Mouse (Mus musculus): Measurements from ENCODE around the gene Slc1a3. TPM values are rescaled to one million over a fixed set of nuclear protein-coding genes. Genes with fewer than 3 reads are reported as not detected.

The Slc1a3 gene
- total and polyA plus RNA-seq, 3 experiments, result 0.16 TPM; not detected in 2

DNA sequence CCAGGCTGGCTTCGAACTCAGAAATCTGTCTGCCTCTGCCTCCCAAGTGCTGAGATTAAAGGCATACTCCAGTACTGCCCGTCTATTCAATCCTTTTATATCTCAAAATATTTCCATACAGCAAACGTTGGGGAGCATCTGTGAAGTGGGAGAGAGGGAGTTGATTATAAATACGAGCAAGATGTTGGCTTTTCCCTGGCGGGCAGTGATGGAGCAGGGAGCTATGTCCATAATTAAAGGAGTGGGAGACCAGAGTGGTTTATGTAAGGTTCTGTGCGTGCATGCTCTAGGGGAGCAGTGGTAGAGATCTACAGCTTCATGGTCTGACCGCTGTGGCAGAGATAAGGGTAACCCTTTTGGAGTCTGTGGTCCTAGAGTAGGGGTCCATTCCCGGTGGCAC is 30.2 kb upstream of the Slc1a3 start:
- Histone ChIP-seq H3K27me3 (ENCODE audit: insufficient read depth, low read length) (no peaks in the 10 kb centered on the region), H3K4me1 (ENCODE audit: insufficient read depth, low read depth, low read length) (no peaks in the 10 kb centered on the region), H3K4me3 (ENCODE audit: low read depth, low read length) (no peak overlapping the region), H3K9me3 (replicated peaks) (no peaks in the 10 kb centered on the region), H3K36me3 (replicated peaks) (no peaks in the 10 kb centered on the region)
- no peak for DNase-seq (ENCODE audit: low spot score)
- ATAC-seq (ENCODE audit: extremely low read depth, insufficient number of reproducible peaks, low FRiP score, poor library complexity, severe bottlenecking), result no peak
- TF ChIP-seq CTCF (IDR thresholded peaks at IDR 0.05; ENCODE audit: low read depth, low read length) (no peak), GATA2 (IDR thresholded peaks at IDR 0.05; ENCODE audit: borderline replicate concordance, low read depth, low read length) (no peak), POLR2AphosphoS5 (IDR thresholded peaks at IDR 0.05; ENCODE audit: insufficient replicate concordance, low read depth, low read length) (no peak), GATA1 (IDR thresholded peaks at IDR 0.05; ENCODE audit: borderline replicate concordance, low read length) (no peak), TAL1 (conservative IDR thresholded peaks at IDR 0.05; ENCODE audit: low read depth, low read length) (no peak)

DNA sequence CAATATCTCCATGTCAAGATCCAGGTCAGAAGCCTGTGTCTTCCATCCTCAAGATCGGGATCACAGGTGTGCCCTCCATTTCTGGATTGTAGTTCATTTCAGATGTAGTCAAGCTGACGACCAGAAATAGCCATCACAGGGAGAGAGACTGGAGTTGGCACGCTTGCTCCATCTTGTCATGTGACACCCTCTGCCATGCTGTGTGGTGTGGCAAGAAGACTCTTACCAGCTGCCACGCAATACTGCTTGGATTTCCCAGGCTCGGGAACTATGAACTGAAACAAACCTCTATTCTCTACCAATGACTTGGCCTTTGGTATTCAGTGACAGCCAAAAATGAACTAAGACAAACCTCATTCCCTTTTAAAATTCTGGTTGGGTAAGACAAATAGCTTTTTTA is 27.6 kb upstream of the Slc1a3 start:
- H3K4me1 ChIP-seq (ENCODE audit: insufficient read depth, low read depth, low read length), result no peaks in the 10 kb centered on the region
- DNase-seq (ENCODE audit: low spot score) (no peak), ATAC-seq (ENCODE audit: extremely low read depth, insufficient number of reproducible peaks, low FRiP score, poor library complexity, severe bottlenecking) (no peak)
- no peaks in the 10 kb centered on the region for H3K36me3 ChIP-seq (replicated peaks)
- no peaks in the 10 kb centered on the region for H3K9me3 ChIP-seq (replicated peaks)
- H3K27me3 ChIP-seq (ENCODE audit: insufficient read depth, low read length), result no peaks in the 10 kb centered on the region
- no peak overlapping the region for H3K4me3 ChIP-seq (ENCODE audit: low read depth, low read length)
- no peak for TF ChIP-seq GATA2 (IDR thresholded peaks at IDR 0.05; ENCODE audit: borderline replicate concordance, low read depth, low read length)
- no peak for TF ChIP-seq TAL1 (conservative IDR thresholded peaks at IDR 0.05; ENCODE audit: low read depth, low read length)
- no peak for TF ChIP-seq GATA1 (IDR thresholded peaks at IDR 0.05; ENCODE audit: borderline replicate concordance, low read length)
- TF ChIP-seq POLR2AphosphoS5 (IDR thresholded peaks at IDR 0.05; ENCODE audit: insufficient replicate concordance, low read depth, low read length), result no peak
- TF ChIP-seq CTCF (IDR thresholded peaks at IDR 0.05; ENCODE audit: low read depth, low read length), result no peak

DNA sequence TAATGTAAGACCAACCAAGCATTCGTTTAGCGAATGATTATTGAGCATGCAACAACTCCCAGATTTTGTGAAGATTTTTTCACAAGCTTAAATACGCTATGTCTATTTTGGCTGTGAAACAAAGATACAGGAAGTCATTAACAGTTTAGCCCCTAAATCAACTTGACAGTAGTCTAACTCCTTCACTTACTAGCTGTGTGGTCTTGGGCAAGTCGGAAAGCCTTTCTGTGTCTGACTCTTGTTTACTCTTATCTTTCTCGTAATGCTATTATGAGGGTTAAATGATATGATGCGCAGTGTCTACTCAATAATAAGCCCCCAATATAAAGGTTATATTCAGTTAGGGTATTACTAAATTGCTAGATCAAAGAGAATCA is 23.8 kb upstream of the Slc1a3 start:
- TF ChIP-seq CTCF (IDR thresholded peaks at IDR 0.05; ENCODE audit: low read depth, low read length) (no peak), POLR2AphosphoS5 (IDR thresholded peaks at IDR 0.05; ENCODE audit: insufficient replicate concordance, low read depth, low read length) (no peak), GATA1 (IDR thresholded peaks at IDR 0.05; ENCODE audit: borderline replicate concordance, low read length) (no peak), TAL1 (conservative IDR thresholded peaks at IDR 0.05; ENCODE audit: low read depth, low read length) (no peak), GATA2 (IDR thresholded peaks at IDR 0.05; ENCODE audit: borderline replicate concordance, low read depth, low read length) (no peak)
- no peaks in the 10 kb centered on the region for H3K4me1 ChIP-seq (ENCODE audit: insufficient read depth, low read depth, low read length)
- no peaks in the 10 kb centered on the region for H3K9me3 ChIP-seq (replicated peaks)
- H3K36me3 ChIP-seq (replicated peaks), result no peaks in the 10 kb centered on the region
- no peak overlapping the region for H3K4me3 ChIP-seq (ENCODE audit: low read depth, low read length)
- no peak for DNase-seq (ENCODE audit: low spot score)
- no peak for ATAC-seq (ENCODE audit: extremely low read depth, insufficient number of reproducible peaks, low FRiP score, poor library complexity, severe bottlenecking)
- no peaks in the 10 kb centered on the region for H3K27me3 ChIP-seq (ENCODE audit: insufficient read depth, low read length)

DNA sequence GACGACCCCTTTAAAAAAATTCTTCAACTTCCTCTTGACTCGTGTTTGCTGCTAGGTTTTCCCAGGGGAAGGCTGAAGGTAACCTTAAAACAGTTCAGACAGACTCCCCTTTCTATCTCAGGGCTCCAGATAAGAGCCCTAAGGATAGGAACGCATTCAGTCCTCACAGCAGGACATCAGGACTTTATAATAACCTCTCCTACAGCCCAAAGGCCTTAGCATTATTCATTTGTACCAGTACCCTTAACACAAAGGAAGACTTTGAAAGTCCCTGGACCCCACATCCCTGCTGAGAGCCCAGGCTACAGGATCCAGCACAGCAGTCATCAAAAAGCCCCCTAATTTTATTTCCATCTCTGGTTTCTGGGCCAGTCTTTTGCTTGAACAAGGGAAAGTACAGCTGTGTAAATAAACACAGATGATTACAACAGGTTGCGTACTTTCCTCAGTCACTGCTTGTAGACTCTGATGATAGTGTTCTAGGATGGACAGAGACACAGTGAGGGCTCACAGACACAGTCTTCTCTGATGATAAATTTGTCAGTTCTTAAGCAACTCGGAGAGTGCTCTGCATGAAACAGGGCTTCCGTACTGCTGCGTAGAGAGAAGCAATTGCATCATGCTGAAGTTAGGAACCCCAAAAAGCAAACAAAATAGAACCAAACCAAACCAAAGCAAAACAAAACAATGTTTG is 23.3 kb upstream of the Slc1a3 start:
- no peak for ATAC-seq (ENCODE audit: extremely low read depth, insufficient number of reproducible peaks, low FRiP score, poor library complexity, severe bottlenecking)

DNA sequence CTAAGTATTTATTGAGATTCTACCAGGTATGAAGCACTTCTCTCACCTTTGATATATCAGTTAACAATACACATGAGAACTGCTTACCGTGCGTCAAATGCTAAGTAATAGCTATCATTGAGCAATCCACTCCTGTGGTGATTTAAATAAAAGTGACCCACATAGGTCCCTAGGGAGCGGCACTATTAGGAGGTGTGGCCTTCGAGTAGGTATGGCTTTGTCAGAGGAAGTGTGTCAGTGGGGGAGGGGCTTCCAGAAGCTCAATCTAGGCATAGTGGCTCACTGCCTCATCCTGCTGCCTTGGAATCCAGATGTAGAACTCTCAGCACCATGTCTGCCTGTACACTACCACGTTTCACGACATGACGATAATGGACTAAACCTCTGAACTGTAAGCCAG is 18.3 kb upstream of the Slc1a3 start:
- DNase-seq (ENCODE audit: low spot score) (no peak), ATAC-seq (ENCODE audit: extremely low read depth, insufficient number of reproducible peaks, low FRiP score, poor library complexity, severe bottlenecking) (no peak)
- TF ChIP-seq TAL1 (conservative IDR thresholded peaks at IDR 0.05; ENCODE audit: low read depth, low read length) (no peak), CTCF (IDR thresholded peaks at IDR 0.05; ENCODE audit: low read depth, low read length) (no peak)
- H3K9me3 ChIP-seq (replicated peaks), result no peaks in the 10 kb centered on the region
- H3K4me3 ChIP-seq (ENCODE audit: low read depth, low read length), result no peak overlapping the region
- no peaks in the 10 kb centered on the region for H3K27me3 ChIP-seq (ENCODE audit: insufficient read depth, low read length)
- H3K4me1 ChIP-seq (ENCODE audit: insufficient read depth, low read depth, low read length), result no peaks in the 10 kb centered on the region
- no peaks in the 10 kb centered on the region for H3K36me3 ChIP-seq (replicated peaks)

More for the DNA sequence above, 23.3 kb upstream of the Slc1a3 start:
- TF ChIP-seq GATA2 (IDR thresholded peaks at IDR 0.05; ENCODE audit: borderline replicate concordance, low read depth, low read length) (no peak), POLR2AphosphoS5 (IDR thresholded peaks at IDR 0.05; ENCODE audit: insufficient replicate concordance, low read depth, low read length) (no peak), GATA1 (IDR thresholded peaks at IDR 0.05; ENCODE audit: borderline replicate concordance, low read length) (no peak), CTCF (IDR thresholded peaks at IDR 0.05; ENCODE audit: low read depth, low read length) (no peak), TAL1 (conservative IDR thresholded peaks at IDR 0.05; ENCODE audit: low read depth, low read length) (no peak)
- H3K4me3 ChIP-seq (ENCODE audit: low read depth, low read length), result no peak overlapping the region
- no peaks in the 10 kb centered on the region for H3K9me3 ChIP-seq (replicated peaks)
- no peaks in the 10 kb centered on the region for H3K27me3 ChIP-seq (ENCODE audit: insufficient read depth, low read length)
- no peaks in the 10 kb centered on the region for H3K4me1 ChIP-seq (ENCODE audit: insufficient read depth, low read depth, low read length)
- no peaks in the 10 kb centered on the region for H3K36me3 ChIP-seq (replicated peaks)
- DNase-seq (ENCODE audit: low spot score), result no peak

DNA sequence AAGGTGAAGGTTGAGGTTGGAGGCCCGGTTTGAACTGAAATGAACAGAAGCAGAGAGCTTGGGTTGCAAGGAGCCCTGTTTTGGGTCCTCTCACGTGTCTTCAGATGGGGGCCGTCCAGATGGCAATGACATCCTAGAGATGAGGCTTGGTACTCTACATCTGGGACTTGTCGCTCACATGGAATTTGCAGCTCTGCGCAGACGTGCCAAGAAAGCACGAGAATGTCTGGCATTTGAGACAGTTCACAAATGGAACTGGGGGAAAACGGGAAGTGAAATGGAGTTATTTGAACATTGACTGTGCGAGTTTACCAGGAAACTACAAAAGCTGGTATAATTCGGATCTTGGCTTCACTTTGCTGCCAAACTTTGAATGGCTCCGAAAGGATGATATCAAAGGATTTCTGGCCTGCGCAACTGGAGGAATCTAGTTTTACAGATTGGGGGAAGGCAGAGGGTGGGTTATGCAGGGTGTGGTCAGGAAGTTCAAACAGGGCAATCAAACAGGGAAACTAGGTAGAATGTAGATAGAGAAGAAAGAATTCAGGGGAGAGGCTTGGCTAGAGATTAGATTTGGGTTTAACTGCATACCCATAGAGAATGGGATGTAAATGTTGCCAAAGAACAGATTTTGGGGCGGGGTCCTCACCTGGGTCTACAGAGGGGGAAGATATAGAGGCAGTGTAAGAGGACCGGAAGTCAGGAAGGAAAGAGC is 12.0 kb upstream of the Slc1a3 start:
- H3K4me1 ChIP-seq (ENCODE audit: insufficient read depth, low read depth, low read length), result no peaks in the 10 kb centered on the region
- TF ChIP-seq CTCF (IDR thresholded peaks at IDR 0.05; ENCODE audit: low read depth, low read length), result no peak
- TF ChIP-seq POLR2AphosphoS5 (IDR thresholded peaks at IDR 0.05; ENCODE audit: insufficient replicate concordance, low read depth, low read length), result no peak
- no peak for TF ChIP-seq GATA2 (IDR thresholded peaks at IDR 0.05; ENCODE audit: borderline replicate concordance, low read depth, low read length)
- TF ChIP-seq TAL1 (conservative IDR thresholded peaks at IDR 0.05; ENCODE audit: low read depth, low read length), result no peak
- TF ChIP-seq GATA1 (IDR thresholded peaks at IDR 0.05; ENCODE audit: borderline replicate concordance, low read length), result no peak
- no peaks in the 10 kb centered on the region for H3K36me3 ChIP-seq (replicated peaks)
- DNase-seq (ENCODE audit: low spot score), result no peak
- H3K9me3 ChIP-seq (replicated peaks), result no peaks in the 10 kb centered on the region
- H3K4me3 ChIP-seq (ENCODE audit: low read depth, low read length), result no peak overlapping the region
- 0 out of 2 replicates have a peak, but pooled peaks cover 3% of the 10 kb centered on the region for H3K27me3 ChIP-seq (ENCODE audit: insufficient read depth, low read length)
- no peak for ATAC-seq (ENCODE audit: extremely low read depth, insufficient number of reproducible peaks, low FRiP score, poor library complexity, severe bottlenecking)

Measured in G1E (cell line).